Mouse (Mus musculus) E14TG2a.4 (cell line): ENCODE measurements around the gene Nudt14.

Source experiments
- CTCF ChIP-seq: conservative IDR thresholded peaks from 2 replicates; pipeline ENCODE4 v1.5.1; 2014; ENCODE audit warnings: low read length
- NANOG ChIP-seq: IDR thresholded peaks from 2 replicates; pipeline ENCODE4 v1.6.1; 2014; ENCODE audit warnings: borderline replicate concordance, low read length, mixed read lengths
- POU5F1 ChIP-seq: IDR thresholded peaks from 2 replicates; pipeline ENCODE4 v1.6.1; 2014; ENCODE audit warnings: low read length, borderline replicate concordance

DNA sequence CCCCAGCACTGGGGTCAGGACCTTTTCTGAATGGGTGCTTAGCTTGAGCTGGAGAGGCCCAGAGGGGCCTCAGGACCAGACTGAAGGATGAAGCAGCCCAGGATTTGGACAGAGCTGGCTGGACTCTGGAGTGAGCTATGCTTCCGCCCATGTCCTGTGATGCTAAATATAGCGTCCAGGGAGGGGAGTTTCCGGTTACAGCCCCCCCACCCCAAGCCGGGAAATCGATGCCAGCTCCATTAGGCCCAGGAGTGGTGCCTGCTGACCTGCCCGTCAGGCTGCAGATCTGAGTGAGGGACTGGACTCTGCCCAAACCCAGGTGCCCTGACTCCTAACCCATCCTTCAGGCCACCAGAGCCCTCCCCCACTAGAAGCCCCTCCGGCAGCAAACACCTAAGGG lies 9.3 kb downstream of the Nudt14 start:
- TF ChIP-seq NANOG (no peak), CTCF (no peak), POU5F1 (no peak)
